Mouse (Mus musculus): ENCODE measurements around the gene Vmn1r67. TPM values are rescaled to one million over a fixed set of nuclear protein-coding genes. Genes with fewer than 3 reads are reported as not detected.

The Vmn1r67 gene
- not detected in 2 replicates for polyA plus RNA-seq (2015; fragmentation: Nextera tagmentation; extraction: Ambion mirVana)

DNA sequence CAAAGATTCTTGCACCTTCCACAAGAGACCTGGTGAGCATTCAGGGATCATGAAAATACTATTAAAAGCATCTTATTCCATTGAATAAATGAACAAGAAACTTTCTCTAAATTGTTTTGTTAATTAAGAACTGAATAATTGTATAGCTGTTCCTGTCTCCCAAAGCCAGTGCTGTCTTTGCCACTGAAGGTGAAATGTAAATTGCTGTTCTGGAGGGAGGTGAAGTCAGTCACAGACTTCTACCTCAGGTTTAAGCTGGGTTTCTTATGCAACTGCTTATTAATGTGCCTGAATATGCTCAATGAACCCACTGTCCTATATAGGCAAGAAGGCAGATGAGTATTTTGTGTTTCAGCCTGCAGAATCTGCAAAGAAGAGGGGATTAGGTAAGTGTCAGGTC is at the start of gene Vmn1r67:
Gene Vmn1r67, plus strand, starts transcription at position 301 of the 400 bp plus-strand sequence.

DNA sequence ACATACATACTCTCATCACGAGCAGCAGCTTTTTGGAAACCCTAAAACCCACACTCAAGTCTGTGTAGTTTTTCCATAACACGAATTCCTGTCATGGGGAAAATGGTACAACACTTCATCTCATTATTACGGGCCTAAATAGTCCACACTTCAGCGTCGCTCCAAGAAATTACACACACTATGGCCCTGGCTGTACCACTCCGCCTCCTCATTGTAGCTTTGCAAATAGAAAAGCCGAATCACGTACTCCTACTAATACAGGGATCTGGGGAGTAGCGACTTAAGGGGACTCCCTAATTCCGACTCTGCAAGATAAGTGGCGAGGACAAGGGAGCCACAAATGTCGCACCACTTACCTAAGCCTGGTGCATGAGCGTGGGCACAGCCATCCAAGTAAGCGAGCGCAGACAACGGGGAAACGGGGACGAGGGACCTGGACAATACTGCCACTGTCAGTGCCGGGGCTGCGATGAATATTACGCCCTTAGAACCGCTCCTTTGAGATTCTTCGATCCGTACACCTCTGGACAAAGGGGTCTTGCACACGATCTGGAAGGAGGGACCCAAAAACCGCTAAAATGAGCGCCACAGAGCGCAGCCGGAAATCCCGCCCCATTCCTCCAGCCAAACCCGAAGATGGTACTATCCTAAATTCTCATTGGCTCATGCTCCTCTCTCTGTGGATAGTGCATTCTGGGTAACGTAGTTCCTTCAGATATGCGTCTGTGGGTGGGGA is 51.8 kb downstream of the Vmn1r67 start, which contains the start of gene Zik1:
Gene Zik1, minus strand, starts transcription at position 609 of the 736 bp plus-strand sequence.

Other genes starting within 250 kb of the Vmn1r67 start
- not detected in 2 replicates for gene Vmn1r66, start 165.3 kb upstream of the Vmn1r67 start, polyA plus RNA-seq (2015; fragmentation: Nextera tagmentation; extraction: Ambion mirVana)
- 11.9 and 12.6 TPM in 2 replicates for gene Zik1, start 52.1 kb downstream of the Vmn1r67 start, polyA plus RNA-seq (2015; fragmentation: Nextera tagmentation; extraction: Ambion mirVana)
- gene Vmn1r68, start 115.2 kb downstream of the Vmn1r67 start, polyA plus RNA-seq (2015; fragmentation: Nextera tagmentation; extraction: Ambion mirVana) = not detected in 2 replicates
- not detected in 2 replicates for gene Vmn1r69, start 170.3 kb downstream of the Vmn1r67 start, polyA plus RNA-seq (2015; fragmentation: Nextera tagmentation; extraction: Ambion mirVana)
- not detected in 2 replicates for gene Vmn1r70, start 188.2 kb downstream of the Vmn1r67 start, polyA plus RNA-seq (2015; fragmentation: Nextera tagmentation; extraction: Ambion mirVana)
- not detected in 2 replicates for gene Nlrp4b, start 244.5 kb downstream of the Vmn1r67 start, polyA plus RNA-seq (2015; fragmentation: Nextera tagmentation; extraction: Ambion mirVana)

Data from neural tube, postnatal 0 days (tissue).